Mouse (Mus musculus) liver, adult 2 months (tissue): ENCODE data around the gene Prtn3.

Source experiments
- CTCF ChIP-seq: fragments of 200-500 bp; IDR thresholded peaks from 2 replicates; pipeline ENCODE4 v1.5.1; 2011; ENCODE audit warnings: low read depth, low read length, control low read depth
- POLR2A ChIP-seq: fragments of 200-500 bp; IDR thresholded peaks from 2 replicates; pipeline ENCODE4 v1.6.1; 2011; ENCODE audit warnings: low read length, control low read depth; ENCODE audit not compliant: insufficient read depth; ENCODE audit errors: extremely low read depth

- no peak for TF ChIP-seq POLR2A
- no peak for TF ChIP-seq CTCF
Measured at GRCm38 (mm10) chr10:79886611-79887010, 12.3 kb downstream of the Prtn3 start.
